Mouse (Mus musculus) kidney, adult 2 months (tissue): Measurements from ENCODE around the gene Kcns3. TPM values are rescaled to one million over a fixed set of nuclear protein-coding genes. Genes with fewer than 3 reads are reported as not detected.
"Not testable (repeated sequence)": the region's sequence is repeated elsewhere in the genome, so short reads cannot be mapped to it uniquely, and the experiment has no call there.

ENCODE experiments used
- DNase-seq: peaks from one replicate; pipeline ENCODE4 v3.0.0; 2021
- H3K27ac ChIP-seq: fragments of 200-500 bp; 2 replicates; pipeline ENCODE4 v1.5.1; 2012; ENCODE audit warnings: low read depth, low read length, control low read depth, inconsistent platforms; ENCODE audit not compliant: insufficient read depth
- H3K27me3 ChIP-seq: fragments of 200-500 bp; replicated peaks from 2 replicates; pipeline ENCODE4 v1.6.1; 2012; ENCODE audit warnings: mild to moderate bottlenecking, moderate library complexity, low read length, inconsistent platforms; ENCODE audit not compliant: control insufficient read depth, insufficient read depth
- H3K36me3 ChIP-seq: fragments of 200-500 bp; 2 replicates; pipeline ENCODE4 v1.6.1; 2012; ENCODE audit warnings: mild to moderate bottlenecking, moderate library complexity, low read length, inconsistent platforms; ENCODE audit not compliant: control insufficient read depth, insufficient read depth
- H3K4me1 ChIP-seq: fragments of 200-500 bp; 2 replicates; pipeline ENCODE4 v1.6.1; 2011; ENCODE audit warnings: low read length; ENCODE audit not compliant: control insufficient read depth, insufficient read depth
- H3K4me3 ChIP-seq: fragments of 200-500 bp; 2 replicates; pipeline ENCODE4 v1.5.1; 2011; ENCODE audit warnings: mild to moderate bottlenecking, low read depth, low read length, control low read depth; ENCODE audit not compliant: insufficient read depth
- CTCF ChIP-seq: fragments of 200-500 bp; conservative IDR thresholded peaks from 2 replicates; pipeline ENCODE4 v1.5.1; 2011; ENCODE audit warnings: low read depth, mild to moderate bottlenecking, control low read depth, low read length, moderate library complexity, mixed read lengths; ENCODE audit not compliant: insufficient read depth, insufficient read length
- POLR2A ChIP-seq: fragments of 200-500 bp; IDR thresholded peaks from one replicate; pipeline ENCODE4 v1.6.1; 2011; ENCODE audit warnings: low read depth, low read length, control low read depth
- WGBS: fragments of 180-500 bp; shearing (Covaris S2); methylation state at CpG from one replicate; pipeline ENCODE4 v1.1.7; 2018; 5-methylcytosine and 5-hydroxymethylcytosine counted together
- polyA plus RNA-seq: library from polyadenylated mRNA; depleted of rRNA; stranded (reverse); fragments of >200 nt; gene quantifications from 2 replicates; pipeline ENCODE4 v1.2.3, GENCODE M21; 2012; rRNA removed

Kcns3 gene
- polyA plus RNA-seq, 1 experiment, result 2.5 TPM

- H3K36me3 ChIP-seq, result no peaks in the 10 kb centered on the region
- no peak overlapping the region for H3K27ac ChIP-seq
- DNase-seq, result no peak
- no peaks in the 10 kb centered on the region for H3K4me1 ChIP-seq
- no peaks in the 10 kb centered on the region for H3K27me3 ChIP-seq
- no peak overlapping the region for H3K4me3 ChIP-seq
- 42% methylated on average over 5 of the region's 5 CpGs for WGBS
- TF ChIP-seq CTCF, result no peak
- TF ChIP-seq POLR2A, result no peak
Measured at GRCm38 (mm10) chr12:11086866-11087265, 64.0 kb downstream of the Kcns3 start.

DNA sequence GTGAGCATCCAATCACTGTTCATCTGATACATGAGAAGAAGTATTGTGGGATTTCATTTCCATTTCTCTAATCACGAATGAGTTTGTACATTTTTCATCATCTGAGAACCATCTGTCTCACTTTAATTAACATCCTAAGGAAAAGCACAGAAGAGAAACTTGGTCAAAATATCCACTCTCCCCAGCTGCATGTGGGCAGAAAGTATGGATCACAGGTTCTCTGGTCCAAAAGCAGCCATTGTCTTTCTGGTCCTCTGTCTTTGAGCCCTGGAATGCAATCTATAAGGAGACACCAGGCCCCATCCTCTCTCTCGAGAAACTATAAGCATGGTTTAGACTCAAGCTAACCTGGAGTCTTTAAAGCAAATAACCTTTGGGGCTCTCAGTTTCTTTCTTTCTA, 79.8 kb downstream of the Kcns3 start:
- Histone ChIP-seq H3K4me1 (no peaks in the 10 kb centered on the region), H3K27ac (no peak overlapping the region), H3K27me3 (no peaks in the 10 kb centered on the region), H3K4me3 (no peak overlapping the region), H3K36me3 (no peaks in the 10 kb centered on the region)
- TF ChIP-seq CTCF, result no peak
- TF ChIP-seq POLR2A, result no peak
- WGBS, result 83% methylated on average over 2 of the region's 2 CpGs
- DNase-seq, result no peak

GRCm38 (mm10) chr12:11066865-11067264, 84.0 kb downstream of the Kcns3 start:
- Histone ChIP-seq H3K36me3 (no peaks in the 10 kb centered on the region), H3K27ac (no peak overlapping the region), H3K27me3 (no peaks in the 10 kb centered on the region), H3K4me3 (no peak overlapping the region), H3K4me1 (no peaks in the 10 kb centered on the region)
- TF ChIP-seq CTCF (no peak), POLR2A (no peak)
- no peak for DNase-seq
- WGBS, result 91% methylated on average over 2 of the region's 2 CpGs

DNA sequence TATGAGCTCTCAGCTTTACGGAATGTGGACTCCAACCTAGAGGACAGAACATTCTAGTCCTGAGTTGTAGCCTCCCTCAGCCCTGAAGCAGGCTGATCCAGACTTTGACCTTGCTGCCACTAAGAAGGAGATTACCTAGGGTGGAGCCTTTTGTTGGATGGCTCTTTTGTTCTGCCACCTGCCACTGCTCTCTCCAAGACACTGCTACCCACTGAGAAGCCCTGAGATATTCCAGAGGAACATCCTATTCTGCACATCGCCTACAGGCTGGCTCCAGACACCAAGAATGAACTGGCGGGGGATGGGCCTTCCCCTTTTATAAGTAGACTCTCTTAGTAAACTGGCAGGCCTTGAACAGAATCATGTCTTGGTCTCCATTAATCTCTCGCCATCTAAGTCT, 98.2 kb downstream of the Kcns3 start:
- not testable (repeated sequence) for DNase-seq, H3K4me1 ChIP-seq, H3K27me3 ChIP-seq, H3K4me3 ChIP-seq, H3K36me3 ChIP-seq, H3K27ac ChIP-seq
- 85% methylated on average over 4 of the region's 4 CpGs for WGBS

DNA sequence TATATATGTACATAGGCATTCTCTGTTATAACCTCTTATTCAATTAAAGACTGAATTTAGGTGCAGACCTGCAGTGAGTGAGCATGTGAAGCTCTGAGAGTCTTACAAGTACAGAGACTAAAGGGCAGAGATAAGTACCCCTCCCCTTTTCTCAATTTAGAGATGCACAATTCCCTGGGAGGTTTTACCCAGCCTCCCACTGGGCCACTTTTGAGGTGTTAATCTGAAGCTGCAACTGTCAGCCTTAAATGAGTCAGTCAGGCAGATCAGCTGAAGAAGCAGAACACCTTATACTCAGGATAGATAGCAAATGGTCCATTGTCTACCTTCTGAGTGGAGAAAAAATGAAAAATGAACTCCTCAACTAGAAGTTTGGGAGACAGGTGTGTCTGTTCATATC, 109.0 kb downstream of the Kcns3 start:
- no peak for DNase-seq
- TF ChIP-seq CTCF (no peak), POLR2A (no peak)
- H3K36me3 ChIP-seq, result no peaks in the 10 kb centered on the region
- H3K4me3 ChIP-seq, result no peak overlapping the region
- H3K27ac ChIP-seq, result no peak overlapping the region
- no peaks in the 10 kb centered on the region for H3K4me1 ChIP-seq
- H3K27me3 ChIP-seq, result no peaks in the 10 kb centered on the region

Other genes with a start within 250 kb of the Kcns3 start
- gene Msgn1, start 57.9 kb upstream of the Kcns3 start, polyA plus RNA-seq, result not detected in 2 replicates
- gene Gen1, start 114.7 kb upstream of the Kcns3 start, polyA plus RNA-seq, result 0.15 and 0.19 TPM in 2 replicates
- 7.6 and 10.8 TPM in 2 replicates for gene Smc6, start 114.8 kb upstream of the Kcns3 start, polyA plus RNA-seq